Mouse (Mus musculus): ENCODE results near the gene Sh3pxd2a.
A peak's percentile ranks its signal among the peaks of the same experiment; 100 is the strongest.

Sh3pxd2a gene

DNA sequence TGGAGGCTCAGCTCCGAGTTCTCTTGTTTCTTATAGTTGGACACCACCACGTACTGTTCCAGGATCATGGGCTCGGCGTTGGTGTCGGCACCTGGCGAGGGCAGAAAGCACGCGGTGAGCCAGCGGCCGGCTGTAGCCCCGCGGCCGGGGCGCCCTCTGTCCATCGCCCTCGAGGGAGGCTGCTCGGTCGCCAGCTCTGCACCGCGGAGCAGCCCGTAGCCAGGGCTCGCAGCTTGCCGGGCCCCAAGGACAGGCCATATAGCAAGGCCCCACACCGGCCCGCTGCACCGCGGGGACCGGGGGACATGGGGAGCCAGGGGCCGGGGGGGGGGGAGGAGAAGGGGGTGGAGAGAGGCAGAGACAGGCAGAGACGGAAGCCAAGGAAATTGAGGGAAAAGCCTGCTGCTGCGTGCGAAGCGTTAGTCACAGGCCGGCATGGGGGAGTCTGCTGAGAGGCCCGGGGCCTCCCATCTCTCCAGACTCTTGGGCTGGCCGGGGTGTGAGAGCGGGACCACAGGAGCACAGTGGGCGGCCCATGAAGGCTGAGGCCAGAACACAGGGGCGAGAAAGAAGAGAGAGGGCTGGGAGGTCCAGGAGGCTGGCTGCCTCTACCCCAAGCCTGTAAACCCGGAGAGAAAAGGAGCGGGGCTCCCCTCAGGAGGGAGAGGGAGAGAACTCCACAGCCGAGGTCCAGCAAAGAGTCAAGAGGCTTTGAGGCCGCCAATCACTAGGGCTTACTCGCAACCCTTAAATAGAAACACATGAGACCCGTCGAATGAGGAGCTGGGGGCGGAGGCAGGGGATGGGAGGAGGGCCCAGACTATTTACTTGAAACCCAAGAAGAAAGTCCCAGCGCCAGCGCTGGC lies 149.9 kb downstream of the Sh3pxd2a start:
- DNase-seq (ENCODE audit: low spot score in 2 of 2): peak; percentile 26 to 41

- no peak for DNase-seq (ENCODE audit: low spot score in 2 of 2)
Observed at GRCm38 (mm10) chr19:47313387-47314075, 150.7 kb downstream of the Sh3pxd2a start.

- no peak for DNase-seq (ENCODE audit: low spot score in 2 of 2)
Observed at GRCm38 (mm10) chr19:47311162-47311561, 153.0 kb downstream of the Sh3pxd2a start.

DNA sequence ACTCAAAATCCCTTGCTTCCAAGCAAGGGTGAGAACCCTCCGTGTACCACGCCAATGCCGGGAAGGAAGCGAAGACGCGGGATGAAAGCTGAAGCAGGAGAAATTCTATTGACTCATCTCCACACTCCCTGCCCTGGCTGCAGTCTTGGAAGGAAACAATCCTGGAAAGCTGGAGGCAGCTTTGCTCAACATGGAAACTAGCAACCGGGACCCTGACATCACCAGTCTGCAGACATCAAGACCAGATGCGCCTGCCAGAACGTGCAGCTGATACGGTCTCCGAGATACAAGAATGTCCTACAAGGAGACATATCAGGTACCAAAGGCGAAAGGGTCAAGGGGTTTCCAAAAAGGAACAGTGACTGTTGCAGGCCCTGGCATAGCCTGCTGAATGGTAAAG lies 154.4 kb downstream of the Sh3pxd2a start:
- DNase-seq (ENCODE audit: low spot score in 2 of 2): no peak

DNA sequence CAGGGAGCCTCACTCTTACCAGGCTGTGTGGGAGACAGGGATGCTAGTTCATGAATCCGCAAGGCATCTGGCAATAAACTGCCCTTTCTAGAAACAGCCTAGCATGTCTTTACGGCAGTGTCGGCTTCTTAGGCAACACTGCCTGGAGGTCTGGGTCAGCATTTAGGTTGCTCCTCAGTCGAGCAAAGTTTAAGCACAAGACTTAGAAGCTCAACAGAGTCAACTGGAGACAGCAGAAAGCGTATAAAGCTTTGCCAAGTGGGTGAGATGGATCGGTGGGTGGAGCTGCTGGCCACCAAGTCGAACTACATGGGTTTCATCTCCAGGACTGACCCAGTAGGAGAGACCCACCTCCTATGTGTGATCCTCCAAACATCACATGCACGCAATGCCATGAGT lies 157.3 kb downstream of the Sh3pxd2a start:
- DNase-seq (ENCODE audit: low spot score in 2 of 2): no peak

GRCm38 (mm10) chr19:47306128-47306916 lies 157.9 kb downstream of the Sh3pxd2a start:
- no peak for DNase-seq (ENCODE audit: low spot score in 2 of 2)

GRCm38 (mm10) chr19:47305401-47305800 lies 158.8 kb downstream of the Sh3pxd2a start:
- no peak for DNase-seq (ENCODE audit: low spot score in 2 of 2)

- no peak for DNase-seq (ENCODE audit: low spot score in 2 of 2)
Observed at GRCm38 (mm10) chr19:47304170-47304745, 159.9 kb downstream of the Sh3pxd2a start.

DNA sequence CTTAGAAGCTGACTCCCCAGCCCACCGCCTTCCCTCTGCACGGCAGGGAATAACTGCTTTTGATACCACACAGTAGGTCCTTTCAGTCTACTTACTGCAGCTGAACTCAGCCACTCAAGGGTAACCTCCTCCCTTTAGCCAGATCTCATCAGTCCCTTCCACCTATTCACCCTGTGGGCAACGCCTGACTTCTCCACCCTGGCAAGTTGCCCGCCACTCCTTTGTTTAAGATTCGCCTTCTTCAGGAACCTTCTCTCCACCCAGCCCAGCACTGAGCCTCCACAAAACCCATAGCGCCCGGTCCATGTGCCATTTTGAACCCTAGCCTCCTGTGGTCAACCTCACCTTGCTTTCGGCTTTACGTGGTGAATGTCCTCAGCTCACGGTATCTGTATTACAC lies 161.1 kb downstream of the Sh3pxd2a start:
- DNase-seq (ENCODE audit: low spot score in 2 of 2): no peak

- no peak for DNase-seq (ENCODE audit: low spot score in 2 of 2)
Observed at GRCm38 (mm10) chr19:47302191-47302852, 161.9 kb downstream of the Sh3pxd2a start.

GRCm38 (mm10) chr19:47301303-47302190 lies 162.7 kb downstream of the Sh3pxd2a start:
- DNase-seq (ENCODE audit: low spot score in 2 of 2): no peak

DNA sequence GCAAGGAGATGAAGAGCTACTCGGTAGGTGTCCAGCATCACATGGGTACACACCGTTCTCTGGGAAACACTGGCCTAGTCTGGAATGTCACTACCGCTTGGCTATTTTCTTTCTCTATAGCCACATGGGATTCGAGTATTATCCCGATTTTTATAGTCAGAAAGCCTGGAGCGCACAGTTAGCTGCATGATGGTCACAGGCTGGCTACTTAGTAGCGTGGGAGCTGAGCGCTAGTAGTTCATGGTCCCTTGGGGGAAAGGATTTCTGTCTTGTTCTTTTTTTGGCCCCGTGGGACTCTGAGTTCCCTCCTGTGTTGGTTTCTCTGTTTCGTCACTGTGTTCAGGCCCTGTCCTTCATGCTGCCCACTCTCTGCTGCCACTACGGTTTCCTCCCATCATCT lies 166.1 kb downstream of the Sh3pxd2a start:
- no peak for DNase-seq (ENCODE audit: low spot score in 2 of 2)

DNA sequence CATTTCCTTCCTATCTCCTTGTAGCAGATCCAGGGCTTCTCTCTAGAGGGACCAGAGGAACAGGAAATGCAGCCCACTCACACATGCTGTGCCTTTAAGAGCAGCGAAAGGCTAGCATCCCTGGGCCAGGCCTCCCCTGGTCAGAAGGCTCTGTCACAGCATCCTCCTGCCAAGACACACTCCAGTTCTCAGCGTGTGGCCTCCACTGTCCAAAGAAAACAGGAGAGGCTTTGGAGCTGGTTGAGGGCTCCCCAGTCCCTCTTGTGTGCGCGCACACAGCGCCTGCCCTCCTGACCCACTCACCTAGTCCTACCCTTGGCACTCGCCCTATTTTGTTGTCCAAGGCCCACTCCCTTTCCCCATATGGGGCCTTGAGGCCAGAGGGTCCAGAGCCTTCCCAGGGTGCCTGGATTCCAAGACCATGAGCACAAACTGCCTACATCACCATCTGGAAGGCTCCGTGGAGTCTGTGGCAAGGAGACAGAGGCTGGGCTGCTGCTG lies 171.7 kb downstream of the Sh3pxd2a start:
- no peak for DNase-seq (ENCODE audit: low spot score in 2 of 2)

DNA sequence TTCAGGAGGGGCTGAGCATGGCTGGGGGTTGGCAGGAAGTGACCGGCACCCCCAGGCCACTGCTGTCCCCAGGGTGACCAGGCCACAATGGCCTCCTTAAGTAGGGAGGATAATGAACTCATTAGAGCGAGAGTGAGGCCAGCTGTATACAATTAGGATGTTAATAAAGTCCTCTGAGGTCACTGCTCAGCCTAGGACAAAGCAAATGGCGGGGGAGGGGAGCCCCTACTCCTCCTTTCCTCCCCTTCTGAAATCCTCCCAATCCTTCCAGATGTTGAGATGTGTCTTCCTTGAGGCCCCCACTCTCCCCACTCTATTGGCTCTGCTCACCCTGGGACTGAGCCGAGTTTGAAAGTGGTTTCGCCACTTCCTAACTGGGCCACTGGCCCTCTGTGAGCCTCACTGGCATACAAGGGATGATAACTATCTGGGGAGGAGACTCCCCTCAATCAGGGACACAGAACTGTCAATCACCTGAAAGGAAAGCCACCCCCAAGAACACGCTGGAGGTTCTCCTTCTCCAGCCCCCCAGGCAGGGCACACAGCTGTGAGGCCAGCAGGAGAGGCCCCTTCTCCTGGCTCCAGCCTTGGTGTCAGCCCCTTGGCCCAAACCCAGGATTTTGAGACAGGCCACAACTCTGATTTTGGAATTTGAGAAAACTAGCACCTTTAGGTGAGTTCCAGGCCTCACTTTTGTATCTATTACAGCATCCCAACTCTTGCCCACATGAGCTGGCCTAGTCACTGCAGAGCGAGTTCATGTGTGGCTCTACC lies 172.7 kb downstream of the Sh3pxd2a start:
- DNase-seq (ENCODE audit: low spot score in 2 of 2): peak in 1 of 2 experiments; percentile 15

DNA sequence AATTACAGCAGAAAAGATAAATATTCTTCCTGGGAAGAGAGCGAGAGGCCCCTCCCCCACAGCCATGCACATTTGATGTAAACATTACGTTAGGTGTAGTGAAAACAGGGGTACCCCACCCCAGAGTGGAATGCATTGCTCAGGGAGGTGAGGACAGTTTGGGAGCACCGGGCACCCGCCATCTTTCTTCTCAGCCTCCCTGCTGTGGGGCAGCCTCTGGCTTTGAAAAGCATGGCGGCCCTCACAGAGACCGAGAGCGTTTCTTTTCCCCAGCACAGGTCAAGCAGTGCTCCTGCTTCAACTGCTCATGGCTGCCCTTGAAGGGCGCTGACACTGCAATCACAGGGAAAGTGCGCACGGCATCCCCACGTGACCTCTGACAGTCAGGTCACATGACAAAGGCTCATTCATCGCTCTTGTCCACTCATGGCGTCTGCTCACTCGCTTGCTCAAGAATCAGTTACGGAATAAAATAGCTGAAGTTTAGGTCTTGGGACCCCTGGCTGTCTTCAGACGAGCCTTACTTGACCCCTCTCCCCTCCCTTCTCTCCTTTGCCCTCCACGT lies 177.2 kb downstream of the Sh3pxd2a start:
- no peak for DNase-seq (ENCODE audit: low spot score in 2 of 2)

GRCm38 (mm10) chr19:47285581-47285980 lies 178.6 kb downstream of the Sh3pxd2a start:
- no peak for DNase-seq (ENCODE audit: low spot score in 2 of 2)

DNA sequence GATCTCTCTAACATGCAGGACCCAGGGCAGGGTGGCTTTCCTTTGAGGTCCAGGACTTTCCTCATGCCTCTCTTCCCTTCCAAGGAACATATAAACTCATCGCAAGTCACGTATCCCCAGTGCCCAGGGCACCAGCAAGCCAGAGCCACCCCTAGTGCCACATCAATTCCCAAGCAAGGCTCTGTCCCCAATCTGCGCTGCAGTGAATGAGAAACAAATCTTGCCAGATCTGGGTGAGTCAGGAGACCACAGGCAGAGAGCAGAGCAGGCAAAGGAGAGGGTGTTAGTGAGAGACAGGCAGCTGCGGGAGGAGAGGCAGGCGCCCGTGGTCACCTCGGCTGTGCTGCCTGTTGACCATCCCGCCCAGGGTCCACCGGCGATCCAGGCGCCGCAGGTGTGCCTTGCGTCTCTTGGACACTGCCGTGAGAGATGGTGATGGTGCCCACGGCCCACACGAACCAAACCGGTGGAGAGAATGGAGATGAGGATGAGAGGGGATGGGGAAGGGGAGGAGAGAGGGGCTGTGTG lies 181.4 kb downstream of the Sh3pxd2a start:
- DNase-seq (ENCODE audit: low spot score in 2 of 2): no peak

- no peak for DNase-seq (ENCODE audit: low spot score in 2 of 2)
Observed at GRCm38 (mm10) chr19:47282050-47282454, 182.1 kb downstream of the Sh3pxd2a start.

DNA sequence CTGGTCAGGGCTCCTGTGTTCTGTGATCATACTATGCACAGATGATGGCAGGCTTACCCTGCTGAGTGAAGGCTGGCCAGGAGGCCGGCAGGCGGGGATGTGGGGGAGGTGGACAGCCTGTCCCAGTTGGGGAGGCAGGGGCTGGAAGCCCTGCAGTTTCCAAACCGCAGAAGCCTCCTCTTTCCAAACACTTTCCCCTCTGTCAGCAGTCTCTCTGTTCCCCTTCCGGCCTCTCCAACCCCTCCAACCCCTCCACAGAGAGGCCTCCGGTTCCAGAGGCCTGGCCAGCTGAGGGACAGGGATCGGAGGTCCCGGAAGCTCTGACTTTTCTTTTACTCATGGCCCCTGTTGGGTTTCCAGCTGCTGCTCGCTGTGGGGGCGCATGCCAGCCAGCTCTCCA lies 183.3 kb downstream of the Sh3pxd2a start:
- DNase-seq (ENCODE audit: low spot score in 2 of 2): peak; percentile 10 to 19
